Mouse (Mus musculus) heart, postnatal 14 days (tissue): ENCODE measurements at regions not wholly inside any gene's neighbourhood (a gene's known extent, or its start where the extent isn't known, plus 50 kb on each side); places are given as distances from the start of the nearest gene placed in this dataset.

ENCODE experiments used
- DNase-seq, 2 experiments: peaks; one replicate each; pipeline ENCODE4 v3.0.0; 2021 to 2022
- intact Hi-C: fragments of 180-260 bp; cut with DNase I; formaldehyde crosslinking; loops from one replicate; pipeline ENCODE4 v1.15.1; 2025

- intact Hi-C loops: no loop called here
Measured at GRCm38 (mm10) chr3:66646251-66646650, 334.9 kb upstream of the Rsrc1 start.

GRCm38 (mm10) chr3:66649271-66649670 lies 331.9 kb upstream of the Rsrc1 start:
- DNase-seq: no peak

More at GRCm38 (mm10) chr3:66646251-66646650, 334.9 kb upstream of the Rsrc1 start:
- DNase-seq: no peak

GRCm38 (mm10) chr3:66650076-66650748 lies 331.0 kb upstream of the Rsrc1 start:
- intact Hi-C loops: no loop called here

More at GRCm38 (mm10) chr3:66649271-66649670, 331.9 kb upstream of the Rsrc1 start:
- intact Hi-C loops: no loop called here

GRCm38 (mm10) chr3:66650749-66651472 lies 330.3 kb upstream of the Rsrc1 start:
- no peak for DNase-seq
- intact Hi-C loops: no loop called here

More at GRCm38 (mm10) chr3:66650076-66650748, 331.0 kb upstream of the Rsrc1 start:
- peak; percentile 3 to 23 for DNase-seq

GRCm38 (mm10) chr3:66652139-66652846 lies 328.9 kb upstream of the Rsrc1 start:
- DNase-seq: no peak
- intact Hi-C loops: no loop called here

GRCm38 (mm10) chr3:66653961-66654360 lies 327.2 kb upstream of the Rsrc1 start:
- intact Hi-C loops: no loop called here
- no peak for DNase-seq

- intact Hi-C loops: no loop called here
- DNase-seq: no peak
Measured at GRCm38 (mm10) chr3:66654860-66655259, 326.3 kb upstream of the Rsrc1 start.

- no peak for DNase-seq
- intact Hi-C loops: no loop called here
Measured at GRCm38 (mm10) chr3:66656458-66656857, 324.7 kb upstream of the Rsrc1 start.

- intact Hi-C loops: no loop called here
Measured at GRCm38 (mm10) chr3:66660555-66660954, 320.6 kb upstream of the Rsrc1 start.

GRCm38 (mm10) chr3:66661826-66662618 lies 319.2 kb upstream of the Rsrc1 start:
- no peak for DNase-seq
- intact Hi-C loops: no loop called here

More at GRCm38 (mm10) chr3:66660555-66660954, 320.6 kb upstream of the Rsrc1 start:
- no peak for DNase-seq

- intact Hi-C loops: no loop called here
- no peak for DNase-seq
Measured at GRCm38 (mm10) chr3:66683589-66684286, 297.5 kb upstream of the Rsrc1 start.

- intact Hi-C loops: no loop called here
- DNase-seq: no peak
Measured at GRCm38 (mm10) chr3:66684287-66684903, 296.8 kb upstream of the Rsrc1 start.

GRCm38 (mm10) chr3:66685136-66685535 lies 296.1 kb upstream of the Rsrc1 start:
- intact Hi-C loops: no loop called here

GRCm38 (mm10) chr3:66687126-66687525 lies 294.1 kb upstream of the Rsrc1 start:
- DNase-seq: no peak
- intact Hi-C loops: no loop called here

More at GRCm38 (mm10) chr3:66685136-66685535, 296.1 kb upstream of the Rsrc1 start:
- DNase-seq: no peak

GRCm38 (mm10) chr3:66690906-66691522 lies 290.2 kb upstream of the Rsrc1 start:
- intact Hi-C loops: no loop called here
- DNase-seq: no peak

- intact Hi-C loops: no loop called here
Measured at GRCm38 (mm10) chr3:66695125-66695524, 286.1 kb upstream of the Rsrc1 start.

GRCm38 (mm10) chr3:66695661-66696253 lies 285.4 kb upstream of the Rsrc1 start:
- DNase-seq: no peak
- intact Hi-C loops: no loop called here

More at GRCm38 (mm10) chr3:66695125-66695524, 286.1 kb upstream of the Rsrc1 start:
- no peak for DNase-seq

- peak in 1 of 2 experiments; percentile 3 for DNase-seq
- intact Hi-C loops: no loop called here
Measured at GRCm38 (mm10) chr3:66698083-66698482, 283.1 kb upstream of the Rsrc1 start.
